Mouse (Mus musculus) G1E (cell line): ENCODE data around the gene Slc6a5.

Experiments used
- CTCF ChIP-seq: IDR thresholded peaks from 2 replicates; pipeline ENCODE4 v1.5.1; 2012; ENCODE audit warnings: low read depth, low read length, inconsistent platforms, mixed read lengths
- GATA1 ChIP-seq: IDR thresholded peaks from 2 replicates; pipeline ENCODE4 v1.6.1; 2012; ENCODE audit warnings: borderline replicate concordance, low read length, inconsistent platforms, mixed read lengths

DNA sequence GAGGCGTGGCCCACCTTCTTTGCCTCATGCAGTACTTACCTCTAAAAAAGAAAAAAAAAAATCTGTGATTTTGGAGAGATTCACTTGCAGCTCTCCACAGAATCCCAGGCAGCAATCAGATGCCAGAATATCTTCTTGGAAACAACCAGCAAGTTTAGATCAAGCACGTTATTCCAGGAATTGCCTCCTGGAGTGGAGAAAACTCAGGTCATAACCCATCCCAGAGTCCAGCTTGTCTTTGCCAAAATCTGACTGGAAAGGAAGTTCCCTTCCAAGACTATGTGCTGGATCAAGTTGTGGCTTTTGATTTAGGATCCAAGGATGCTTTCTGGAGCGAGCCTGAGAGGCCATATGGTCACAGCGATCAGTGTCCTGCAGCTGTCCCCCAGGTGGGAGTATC is 10.8 kb downstream of the Slc6a5 start:
- no peak for TF ChIP-seq CTCF
- TF ChIP-seq GATA1: no peak
